Mouse (Mus musculus) erythroid progenitor cell, adult 5-6 weeks (primary cell): Measurements from ENCODE around the gene Ccdc103. TPM values are rescaled to one million over a fixed set of nuclear protein-coding genes. Genes with fewer than 3 reads are reported as not detected.

Source experiments
- ATAC-seq: replicated peaks from 2 replicates; pipeline ENCODE4 v1.8.0; 2016; ENCODE audit warnings: moderate number of reproducible peaks, mild to moderate bottlenecking, moderate TSS enrichment, inconsistent platforms; ENCODE audit not compliant: poor library complexity, low FRiP score, severe bottlenecking
- total RNA-seq, 2 experiments: library from RNA; stranded (forward) in 1 of 2; stranded (reverse) in 1 of 2; fragments of 150-400 nt in 1 of 2; fragments of 186-747, 209-891 nt in 1 of 2; gene quantifications; 2 replicates each; pipeline versions ENCODE4 v1.2.3 to v1.2.4; 2015 to 2017; ENCODE audit warnings: low replicate concordance in 2 of 2

The Ccdc103 gene
- total RNA-seq, 2 experiments from 2014 or later: not detected

- ATAC-seq: no peak
Observed at GRCm38 (mm10) chr11:102887433-102887832, 6.4 kb downstream of the Ccdc103 start.

- ATAC-seq: no peak
Observed at GRCm38 (mm10) chr11:102888135-102888534, 7.1 kb downstream of the Ccdc103 start.

DNA sequence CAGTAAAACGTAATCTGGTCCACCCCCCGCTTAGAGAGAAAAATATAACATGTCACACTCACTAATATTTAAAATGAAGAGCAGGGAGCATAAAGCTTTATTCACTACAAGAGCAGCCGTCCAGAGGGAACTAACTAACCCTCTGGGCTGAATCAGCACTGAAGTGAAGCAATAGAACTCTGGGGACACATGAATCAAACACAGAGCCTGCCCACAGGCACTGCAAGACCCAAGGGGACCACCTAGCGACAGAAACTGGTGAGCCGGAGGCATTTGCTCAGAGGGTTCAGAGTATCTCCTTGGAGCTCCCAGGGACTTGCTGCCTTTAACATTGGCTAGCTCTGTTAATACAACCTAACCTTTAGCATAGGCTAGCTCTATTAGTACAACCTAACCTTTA is 9.1 kb downstream of the Ccdc103 start:
- ATAC-seq: no peak

DNA sequence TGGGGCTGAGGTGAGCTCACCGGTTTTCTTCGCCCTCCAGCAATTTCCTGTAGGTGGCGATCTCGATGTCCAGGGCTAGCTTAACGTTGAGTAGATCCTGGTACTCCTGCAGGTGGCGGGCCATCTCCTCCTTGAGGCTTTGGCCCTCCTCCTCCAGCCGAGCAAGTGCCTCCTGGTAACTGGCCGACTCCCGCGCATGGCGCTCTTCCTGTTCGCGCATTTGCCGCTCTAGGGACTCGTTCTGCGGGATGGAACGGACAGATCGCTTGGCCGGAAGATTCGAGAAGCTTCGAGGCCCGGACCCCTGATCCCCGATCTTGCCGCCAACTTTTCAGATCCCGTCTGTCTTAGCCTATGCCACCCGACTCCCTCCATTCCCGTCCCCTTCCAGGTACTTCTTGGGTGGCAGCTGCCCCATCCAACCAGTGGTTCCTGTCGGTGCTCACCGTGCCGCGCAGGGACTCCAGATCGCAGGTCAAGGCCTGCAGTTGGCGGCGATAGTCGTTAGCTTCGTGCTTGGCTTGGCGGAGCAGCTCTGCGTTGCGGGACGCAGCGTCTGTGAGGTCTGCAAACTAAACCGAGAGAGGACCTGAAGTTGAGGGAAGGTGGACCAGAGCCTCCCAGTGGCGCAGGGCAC is 12.1 kb downstream of the Ccdc103 start:
- ATAC-seq: peak; percentile 81

- no peak for ATAC-seq
Observed at GRCm38 (mm10) chr11:102894716-102895115, 13.7 kb downstream of the Ccdc103 start.

GRCm38 (mm10) chr11:102895779-102896178 is 14.8 kb downstream of the Ccdc103 start:
- ATAC-seq: peak; percentile 82

DNA sequence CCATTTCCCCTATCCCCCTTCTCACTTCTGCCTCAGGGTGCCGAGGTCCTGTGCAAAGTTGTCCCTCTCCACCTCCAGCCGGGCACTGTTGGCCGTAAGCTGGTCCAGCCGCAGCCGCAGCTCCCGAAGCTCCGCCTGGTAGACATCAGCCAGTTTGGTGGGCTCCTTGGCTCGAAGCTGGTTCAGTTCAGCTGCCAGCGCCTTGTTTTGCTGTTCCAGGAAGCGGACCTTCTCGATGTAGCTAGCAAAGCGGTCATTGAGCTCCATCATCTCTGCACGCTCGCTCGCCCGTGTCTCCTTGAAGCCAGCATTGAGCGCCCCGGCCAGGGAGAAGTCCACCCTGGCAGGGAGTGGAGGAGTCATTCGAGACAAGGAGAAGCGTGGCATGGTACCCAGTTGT is 15.6 kb downstream of the Ccdc103 start:
- ATAC-seq: no peak

DNA sequence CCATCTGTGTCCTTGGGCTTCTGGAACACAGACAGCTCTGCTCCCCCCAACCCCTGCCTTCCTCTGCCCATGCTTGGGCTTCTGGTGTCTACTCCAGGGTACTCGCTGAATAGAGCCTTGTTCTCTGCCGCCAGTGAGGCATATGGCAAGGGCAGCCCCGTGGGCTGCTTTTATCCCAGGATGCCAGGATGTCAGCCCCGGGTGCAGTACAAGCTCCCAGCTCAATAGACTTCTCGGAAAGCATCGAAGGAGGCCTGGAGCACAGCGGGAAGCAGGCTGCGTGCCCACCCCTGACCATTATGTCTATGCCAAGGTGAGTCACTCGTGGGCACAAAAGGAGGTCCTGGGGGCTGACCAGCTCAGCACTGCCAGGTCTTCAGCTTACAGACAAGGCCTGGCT is 17.4 kb downstream of the Ccdc103 start:
- no peak for ATAC-seq

DNA sequence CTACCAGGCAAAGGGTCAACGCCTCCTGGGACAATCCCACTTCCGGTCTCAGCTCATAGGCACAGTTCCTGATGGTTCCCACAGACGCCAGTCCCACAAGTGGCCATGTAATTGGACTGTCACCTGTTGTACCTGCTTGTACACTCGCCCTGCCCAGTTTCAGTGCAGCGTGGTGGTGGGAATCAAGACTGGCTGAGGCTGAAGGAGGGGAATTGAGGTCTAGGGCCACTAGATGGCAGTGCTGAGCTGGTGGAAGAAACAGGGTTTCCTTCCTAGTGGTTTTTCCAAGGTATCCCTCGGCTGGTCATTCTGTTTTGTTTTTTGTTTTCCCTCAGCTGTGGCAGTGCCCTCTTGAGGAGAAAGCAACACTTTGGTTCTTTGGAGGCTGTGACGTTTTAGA is 19.8 kb downstream of the Ccdc103 start, which contains the start of gene Gfap:
Gfap (minus strand) TSS at position 150 of the 400 bp plus-strand sequence.
- peak; percentile 46 for ATAC-seq

GRCm38 (mm10) chr11:102901199-102901598 is 20.2 kb downstream of the Ccdc103 start:
- 0 out of 2 replicates have a peak, but pooled peaks have one; percentile 6 for ATAC-seq

GRCm38 (mm10) chr11:102902107-102902506 is 21.1 kb downstream of the Ccdc103 start:
- no peak for ATAC-seq

DNA sequence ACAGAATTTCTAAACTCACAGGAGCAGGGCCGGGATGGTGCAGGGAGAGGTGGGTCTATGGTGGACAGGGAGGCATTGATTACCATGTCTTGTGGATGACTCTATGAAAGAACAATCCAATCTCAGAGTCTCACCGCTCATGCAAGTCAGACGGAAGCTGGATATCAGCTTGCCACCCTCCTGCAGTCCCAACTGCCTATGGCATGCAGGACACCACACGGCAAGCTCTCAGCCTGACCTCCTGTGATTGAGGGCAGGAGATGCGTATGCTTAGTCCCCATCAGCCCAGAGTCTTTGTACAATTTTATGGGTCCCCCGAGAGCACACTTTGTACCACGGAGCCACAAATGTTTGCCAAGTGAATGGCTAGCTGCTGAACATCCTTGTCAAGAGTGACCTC is 22.6 kb downstream of the Ccdc103 start:
- no peak for ATAC-seq

DNA sequence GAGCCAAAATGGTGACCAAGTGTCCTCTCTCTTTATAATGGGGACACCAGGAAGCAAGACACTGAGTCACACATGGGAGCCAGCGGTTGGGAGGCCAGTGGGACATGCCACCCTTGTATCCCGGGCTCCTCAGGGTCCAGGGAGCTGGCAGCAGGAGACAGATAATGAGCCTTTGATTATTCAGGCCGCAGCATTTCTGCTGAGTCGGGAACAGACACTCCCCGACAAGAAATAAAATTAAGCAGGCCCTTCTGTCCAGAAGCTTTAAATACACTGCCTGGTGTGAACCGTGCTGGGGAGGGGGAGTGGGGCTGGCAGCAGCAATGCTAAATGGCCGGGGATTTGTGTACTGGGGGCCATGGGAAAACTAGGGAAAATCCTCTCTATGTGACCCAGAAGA is 30.4 kb downstream of the Ccdc103 start:
- no peak for ATAC-seq

DNA sequence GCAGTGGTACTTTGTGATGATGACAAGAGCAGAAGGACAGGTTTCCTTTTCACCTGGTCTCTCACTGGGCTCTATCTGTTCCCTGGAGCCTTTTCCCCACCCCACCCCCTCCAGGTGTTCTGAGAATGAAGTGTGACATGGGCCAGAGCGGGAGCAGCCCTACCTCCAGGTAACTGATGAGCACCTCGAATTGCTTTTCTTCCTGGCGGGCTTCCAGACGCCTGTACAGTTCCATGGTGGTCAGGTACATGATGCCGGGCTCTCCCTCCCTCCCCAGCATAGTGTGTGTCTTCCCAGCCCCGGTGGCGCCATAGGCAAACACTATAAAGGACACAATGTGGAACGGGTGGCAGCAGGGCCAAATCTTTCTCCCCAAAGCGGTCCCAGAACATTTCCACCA is 34.4 kb downstream of the Ccdc103 start:
- no peak for ATAC-seq

DNA sequence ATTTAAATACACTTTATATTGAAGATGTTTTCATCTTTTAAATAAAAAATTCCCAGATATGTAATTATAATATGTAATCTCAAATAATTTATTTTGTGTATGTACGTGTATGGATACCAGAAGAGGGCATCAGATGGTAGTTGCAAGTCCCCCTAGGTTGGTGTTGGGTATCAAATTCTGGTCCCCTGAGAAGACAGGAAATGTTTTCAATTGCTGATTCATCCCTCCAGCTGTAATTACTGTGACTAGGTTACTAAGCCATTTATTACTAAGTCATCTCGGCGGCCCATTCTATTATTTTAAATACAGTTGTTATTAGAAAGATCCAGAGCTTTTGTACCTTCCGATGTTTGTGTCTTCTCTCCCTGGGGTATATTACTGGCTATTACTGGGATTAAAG is 37.1 kb downstream of the Ccdc103 start:
- ATAC-seq: no peak

DNA sequence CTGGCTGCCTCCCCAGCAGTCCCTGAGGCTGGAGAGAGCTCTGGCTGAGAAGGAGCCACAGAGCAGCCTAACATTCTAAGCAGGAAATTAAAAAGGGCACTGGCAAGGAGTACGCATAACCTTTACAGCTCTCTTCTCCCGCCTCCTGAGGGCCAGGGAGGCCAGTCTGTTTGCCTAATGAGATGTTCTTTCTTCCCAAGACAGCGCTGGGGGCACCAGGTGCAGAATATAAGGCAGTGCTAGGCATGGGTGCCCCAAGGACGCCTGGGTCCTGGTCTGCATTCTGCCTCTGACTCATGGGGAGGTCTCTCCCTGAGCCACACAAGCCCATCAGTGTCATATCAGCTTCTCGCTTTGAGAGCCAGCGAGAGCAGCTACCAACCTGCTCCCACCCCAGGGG is 40.5 kb downstream of the Ccdc103 start:
- ATAC-seq: no peak

GRCm38 (mm10) chr11:102924557-102925350 is 43.8 kb downstream of the Ccdc103 start, which contains the start of gene Kif18b:
Gene Kif18b, minus strand, starts transcription at chr11:102925124.
- ATAC-seq: peak; percentile 93

DNA sequence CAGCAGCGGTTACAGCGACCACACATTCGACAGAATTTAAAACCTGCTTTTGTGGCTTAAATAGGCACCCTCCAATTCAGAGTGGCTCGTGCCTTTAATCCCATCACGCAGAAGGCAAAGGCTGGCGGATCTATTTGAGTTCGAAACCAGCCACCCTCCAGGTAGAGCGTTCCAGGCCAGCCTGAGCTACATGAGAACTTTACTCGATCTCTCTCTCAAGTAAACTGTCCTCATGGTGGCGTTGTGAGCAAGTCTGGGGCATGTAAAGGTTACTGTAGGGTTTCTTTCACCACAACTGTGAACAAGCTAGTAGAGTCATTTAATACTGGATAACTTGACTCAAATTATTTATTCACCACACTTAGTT is 44.3 kb downstream of the Ccdc103 start:
- peak; percentile 59 for ATAC-seq

DNA sequence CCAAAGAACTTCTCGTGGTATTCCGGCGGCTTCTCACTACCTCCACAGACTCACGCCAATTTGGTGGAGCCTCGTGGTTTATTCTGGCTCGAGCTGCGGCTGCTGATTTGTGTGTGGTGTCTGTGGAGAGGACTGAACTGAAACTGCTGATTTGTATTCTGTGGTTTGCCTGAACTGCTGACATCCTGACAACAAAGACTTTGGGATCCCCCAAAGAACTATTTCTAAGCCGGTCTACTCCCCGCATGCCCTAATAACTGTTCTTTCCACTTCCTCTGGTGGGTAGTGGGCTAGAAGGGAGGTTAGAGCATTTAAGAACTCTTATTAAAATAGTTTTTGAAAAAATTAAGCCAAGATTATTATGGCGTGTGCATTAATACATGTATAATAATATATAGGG is 49.7 kb downstream of the Ccdc103 start:
- no peak for ATAC-seq
